Mouse (Mus musculus) erythroblast, embryonic 14.5 days (primary cell): ENCODE results near the gene Dclk3.

Source experiments
- GATA1 ChIP-seq: IDR thresholded peaks from 2 replicates; pipeline ENCODE4 v1.6.1; 2012; ENCODE audit warnings: low read length, inconsistent platforms, mixed read lengths
- TAL1 ChIP-seq: IDR thresholded peaks from 3 replicates; pipeline ENCODE4 v1.6.1; 2012; ENCODE audit warnings: low read length, inconsistent platforms, mixed read lengths

DNA sequence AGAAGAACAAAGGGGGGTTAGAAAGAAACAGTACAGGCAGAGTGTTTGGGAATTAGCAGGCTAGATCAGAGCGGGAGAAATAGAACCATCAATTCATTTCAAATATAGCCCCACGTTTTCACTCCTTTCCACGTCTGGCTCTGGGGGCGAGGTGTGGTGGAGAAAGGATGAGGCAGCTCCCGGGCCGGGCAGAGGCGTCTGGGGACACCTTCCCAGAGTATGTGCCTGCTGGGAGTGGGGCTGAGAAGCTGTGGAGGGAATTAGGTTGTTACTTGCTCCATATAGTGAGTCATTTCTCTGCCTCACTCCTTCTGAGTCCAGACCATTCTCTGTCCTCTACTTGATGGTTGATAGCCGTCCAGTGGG lies 938 bp downstream of the Dclk3 start:
- TF ChIP-seq TAL1: no peak
- no peak for TF ChIP-seq GATA1
